Mouse (Mus musculus): ENCODE results near the gene Vps16. TPM values are rescaled to one million over a fixed set of nuclear protein-coding genes. Genes with fewer than 3 reads are reported as not detected.

The Vps16 gene
- polyA plus RNA-seq, 1 experiment: 43.6 TPM

GRCm38 (mm10) chr2:130469366-130469765 lies 45.2 kb downstream of the Vps16 start:
- H3K4me2 ChIP-seq (ENCODE audit: low read depth): no peak overlapping the region
- H3K36me3 ChIP-seq (ENCODE audit: control insufficient read depth, insufficient read depth): no peaks in the 10 kb centered on the region
- peaks cover 89% of the 10 kb centered on the region for H3K79me2 ChIP-seq (ENCODE audit: control insufficient read depth, insufficient read depth)
- no peak overlapping the region for H3K4me3 ChIP-seq
- H3ac ChIP-seq (ENCODE audit: control insufficient read depth, insufficient read length): no peak overlapping the region
- H3K27me3 ChIP-seq (ENCODE audit: control insufficient read depth, insufficient read depth, insufficient read length): no peaks in the 10 kb centered on the region
- TF ChIP-seq CEBPB (IDR thresholded peaks at IDR 0.05; ENCODE audit: insufficient read depth, poor library complexity, severe bottlenecking) (no peak), E2F4 (IDR thresholded peaks at IDR 0.05; ENCODE audit: insufficient read depth) (no peak), MYOD1 (IDR thresholded peaks at IDR 0.05; ENCODE audit: control insufficient read depth in 1 of 3, insufficient read length in 2 of 3, low read depth in 2 of 3) (no peak), SRF (IDR thresholded peaks at IDR 0.05; ENCODE audit: control insufficient read depth, insufficient read length, low read depth) (no peak)

- H3K4me3 ChIP-seq: no peak overlapping the region
- H3K36me3 ChIP-seq (ENCODE audit: control insufficient read depth, insufficient read depth): no peaks in the 10 kb centered on the region
- TF ChIP-seq TCF12 (IDR thresholded peaks at IDR 0.05; ENCODE audit: insufficient read depth, poor library complexity, severe bottlenecking): no peak
- no peak for TF ChIP-seq MYOG (IDR thresholded peaks at IDR 0.05; ENCODE audit: control insufficient read depth in 1 of 3, insufficient read depth in 1 of 3, insufficient read length in 2 of 3, low read depth in 2 of 3)
- TF ChIP-seq REST (IDR thresholded peaks at IDR 0.05; ENCODE audit: insufficient read depth, insufficient read length): no peak
- TF ChIP-seq SRF (IDR thresholded peaks at IDR 0.05; ENCODE audit: control insufficient read depth, insufficient read length, low read depth): no peak
- TF ChIP-seq E2F4 (IDR thresholded peaks at IDR 0.05; ENCODE audit: insufficient read depth): no peak
- no peak for TF ChIP-seq MAX (IDR thresholded peaks at IDR 0.05; ENCODE audit: low read depth)
- TF ChIP-seq CEBPB (IDR thresholded peaks at IDR 0.05; ENCODE audit: insufficient read depth, poor library complexity, severe bottlenecking): no peak
- no peak for TF ChIP-seq TCF3 (IDR thresholded peaks at IDR 0.05; ENCODE audit: insufficient read length, low read depth)
- no peak for TF ChIP-seq MYOD1 (IDR thresholded peaks at IDR 0.05; ENCODE audit: control insufficient read depth in 1 of 3, insufficient read length in 2 of 3, low read depth in 2 of 3)
- no peak for TF ChIP-seq USF1 (IDR thresholded peaks at IDR 0.05; ENCODE audit: low read depth)
- no peak for TF ChIP-seq POLR2AphosphoS2 (IDR thresholded peaks at IDR 0.05; ENCODE audit: insufficient read length, low read depth)
- no peak for TF ChIP-seq POLR2A (IDR thresholded peaks at IDR 0.05; ENCODE audit: insufficient read length, low read depth)
- H3K79me2 ChIP-seq (ENCODE audit: control insufficient read depth, insufficient read depth): peaks cover 87% of the 10 kb centered on the region
- H3K27me3 ChIP-seq (ENCODE audit: control insufficient read depth, insufficient read depth, insufficient read length): no peaks in the 10 kb centered on the region
- no peak overlapping the region for H3K4me2 ChIP-seq (ENCODE audit: low read depth)
- no peak overlapping the region for H3ac ChIP-seq (ENCODE audit: control insufficient read depth, insufficient read length)
These were observed 45.8 kb downstream of the Vps16 start for GRCm38 (mm10) chr2:130469935-130470334.

- H3K36me3 ChIP-seq (ENCODE audit: control insufficient read depth, insufficient read depth): no peaks in the 10 kb centered on the region
- H3K27me3 ChIP-seq (ENCODE audit: control insufficient read depth, insufficient read depth, insufficient read length): no peaks in the 10 kb centered on the region
- H3K79me2 ChIP-seq (ENCODE audit: control insufficient read depth, insufficient read depth): peaks cover 88% of the 10 kb centered on the region
- TF ChIP-seq CEBPB (IDR thresholded peaks at IDR 0.05; ENCODE audit: insufficient read depth, poor library complexity, severe bottlenecking): no peak
- no peak overlapping the region for H3ac ChIP-seq (ENCODE audit: control insufficient read depth, insufficient read length)
- H3K4me3 ChIP-seq: no peak overlapping the region
- no peak overlapping the region for H3K4me2 ChIP-seq (ENCODE audit: low read depth)
These were observed 48.9 kb downstream of the Vps16 start for GRCm38 (mm10) chr2:130472908-130473510.

GRCm38 (mm10) chr2:130475764-130476163 lies 51.6 kb downstream of the Vps16 start:
- Histone ChIP-seq H3K79me2 (ENCODE audit: control insufficient read depth, insufficient read depth) (peaks cover 89% of the 10 kb centered on the region), H3K4me3 (no peak overlapping the region), H3K36me3 (ENCODE audit: control insufficient read depth, insufficient read depth) (peaks cover 4% of the 10 kb centered on the region), H3K4me2 (ENCODE audit: low read depth) (no peak overlapping the region), H3K27me3 (ENCODE audit: control insufficient read depth, insufficient read depth, insufficient read length) (no peaks in the 10 kb centered on the region), H3ac (ENCODE audit: control insufficient read depth, insufficient read length) (no peak overlapping the region)
- TF ChIP-seq MYOD1 (IDR thresholded peaks at IDR 0.05; ENCODE audit: control insufficient read depth in 1 of 3, insufficient read length in 2 of 3, low read depth in 2 of 3): no peak
- TF ChIP-seq MAX (IDR thresholded peaks at IDR 0.05; ENCODE audit: low read depth): no peak
- TF ChIP-seq USF1 (IDR thresholded peaks at IDR 0.05; ENCODE audit: low read depth): no peak
- TF ChIP-seq TCF3 (IDR thresholded peaks at IDR 0.05; ENCODE audit: insufficient read length, low read depth): no peak
- no peak for TF ChIP-seq MYOG (IDR thresholded peaks at IDR 0.05; ENCODE audit: control insufficient read depth in 1 of 3, insufficient read depth in 1 of 3, insufficient read length in 2 of 3, low read depth in 2 of 3)
- TF ChIP-seq POLR2AphosphoS2 (IDR thresholded peaks at IDR 0.05; ENCODE audit: insufficient read length, low read depth): no peak
- no peak for TF ChIP-seq REST (IDR thresholded peaks at IDR 0.05; ENCODE audit: insufficient read depth, insufficient read length)
- no peak for TF ChIP-seq TCF12 (IDR thresholded peaks at IDR 0.05; ENCODE audit: insufficient read depth, poor library complexity, severe bottlenecking)
- no peak for TF ChIP-seq POLR2A (IDR thresholded peaks at IDR 0.05; ENCODE audit: insufficient read length, low read depth)
- no peak for TF ChIP-seq CEBPB (IDR thresholded peaks at IDR 0.05; ENCODE audit: insufficient read depth, poor library complexity, severe bottlenecking)
- no peak for TF ChIP-seq SRF (IDR thresholded peaks at IDR 0.05; ENCODE audit: control insufficient read depth, insufficient read length, low read depth)
- no peak for TF ChIP-seq E2F4 (IDR thresholded peaks at IDR 0.05; ENCODE audit: insufficient read depth)

GRCm38 (mm10) chr2:130476666-130477297 lies 52.6 kb downstream of the Vps16 start:
- Histone ChIP-seq H3K4me3 (no peak overlapping the region), H3K27me3 (ENCODE audit: control insufficient read depth, insufficient read depth, insufficient read length) (no peaks in the 10 kb centered on the region), H3K79me2 (ENCODE audit: control insufficient read depth, insufficient read depth) (peaks cover 89% of the 10 kb centered on the region), H3ac (ENCODE audit: control insufficient read depth, insufficient read length) (no peak overlapping the region), H3K4me2 (ENCODE audit: low read depth) (no peak overlapping the region), H3K36me3 (ENCODE audit: control insufficient read depth, insufficient read depth) (peaks cover 4% of the 10 kb centered on the region)
- TF ChIP-seq SRF (IDR thresholded peaks at IDR 0.05; ENCODE audit: control insufficient read depth, insufficient read length, low read depth) (no peak), MAX (IDR thresholded peaks at IDR 0.05; ENCODE audit: low read depth) (no peak), USF1 (IDR thresholded peaks at IDR 0.05; ENCODE audit: low read depth) (no peak), REST (IDR thresholded peaks at IDR 0.05; ENCODE audit: insufficient read depth, insufficient read length) (no peak), CEBPB (IDR thresholded peaks at IDR 0.05; ENCODE audit: insufficient read depth, poor library complexity, severe bottlenecking) (no peak), TCF3 (IDR thresholded peaks at IDR 0.05; ENCODE audit: insufficient read length, low read depth) (no peak), E2F4 (IDR thresholded peaks at IDR 0.05; ENCODE audit: insufficient read depth) (no peak), POLR2AphosphoS2 (IDR thresholded peaks at IDR 0.05; ENCODE audit: insufficient read length, low read depth) (no peak), POLR2A (IDR thresholded peaks at IDR 0.05; ENCODE audit: insufficient read length, low read depth) (no peak), MYOG (IDR thresholded peaks at IDR 0.05; ENCODE audit: control insufficient read depth in 1 of 3, insufficient read depth in 1 of 3, insufficient read length in 2 of 3, low read depth in 2 of 3) (no peak), MYOD1 (IDR thresholded peaks at IDR 0.05; ENCODE audit: control insufficient read depth in 1 of 3, insufficient read length in 2 of 3, low read depth in 2 of 3) (no peak), TCF12 (IDR thresholded peaks at IDR 0.05; ENCODE audit: insufficient read depth, poor library complexity, severe bottlenecking) (no peak)

All from myocyte (in vitro differentiated cells).